Mouse (Mus musculus) embryo, embryonic 10 days (tissue): ENCODE results near the gene B230307C23Rik.
"Not testable (repeated sequence)": the region's sequence is repeated elsewhere in the genome, so short reads cannot be mapped to it uniquely, and the experiment has no call there.

Source experiments
- DNase-seq: peaks from one replicate; pipeline ENCODE4 v3.0.0-alpha.2; 2015; ENCODE audit warnings: low spot score

B230307C23Rik gene

GRCm38 (mm10) chr16:97996616-97997382 is at the start of gene B230307C23Rik:
TSS of gene B230307C23Rik (plus strand) at chr16:97997315.
- DNase-seq: peak; percentile 89

GRCm38 (mm10) chr16:97948836-97949235 is 48.3 kb upstream of the B230307C23Rik start:
- DNase-seq: no peak

- no peak for DNase-seq
These were observed 47.1 kb upstream of the B230307C23Rik start for GRCm38 (mm10) chr16:97950061-97950460.

- DNase-seq: no peak
These were observed 44.7 kb upstream of the B230307C23Rik start for GRCm38 (mm10) chr16:97952371-97952770.

- no peak for DNase-seq
These were observed 44.3 kb upstream of the B230307C23Rik start for GRCm38 (mm10) chr16:97952801-97953200.

GRCm38 (mm10) chr16:97953300-97953699 is 43.8 kb upstream of the B230307C23Rik start:
- no peak for DNase-seq

- no peak for DNase-seq
These were observed 41.1 kb upstream of the B230307C23Rik start for GRCm38 (mm10) chr16:97956011-97956410.

- DNase-seq: no peak
These were observed 39.5 kb upstream of the B230307C23Rik start for GRCm38 (mm10) chr16:97957626-97958025.

GRCm38 (mm10) chr16:97958401-97958973 is 38.6 kb upstream of the B230307C23Rik start:
- no peak for DNase-seq

- no peak for DNase-seq
These were observed 36.8 kb upstream of the B230307C23Rik start for GRCm38 (mm10) chr16:97960348-97960747.

- no peak for DNase-seq
These were observed 35.5 kb upstream of the B230307C23Rik start for GRCm38 (mm10) chr16:97961381-97962150.

- DNase-seq: peak; percentile 99
These were observed 34.8 kb upstream of the B230307C23Rik start, which contains the start of the genes C2cd2 and Zbtb21 for GRCm38 (mm10) chr16:97962151-97962948. TSS of gene C2cd2 (minus strand) at chr16:97962598. TSS of gene Zbtb21 (minus strand) at chr16:97962622.

- no peak for DNase-seq
These were observed 33.1 kb upstream of the B230307C23Rik start for GRCm38 (mm10) chr16:97963956-97964540.

- DNase-seq: no peak
These were observed 19.8 kb upstream of the B230307C23Rik start for GRCm38 (mm10) chr16:97977277-97977676.

- no peak for DNase-seq
These were observed 19.4 kb upstream of the B230307C23Rik start for GRCm38 (mm10) chr16:97977722-97978121.

GRCm38 (mm10) chr16:97981362-97981761 is 15.8 kb upstream of the B230307C23Rik start:
- no peak for DNase-seq

GRCm38 (mm10) chr16:97984589-97984988 is 12.5 kb upstream of the B230307C23Rik start:
- DNase-seq: no peak

GRCm38 (mm10) chr16:97991517-97991916 is 5.6 kb upstream of the B230307C23Rik start:
- no peak for DNase-seq

- not testable (repeated sequence) for DNase-seq
These were observed 4.6 kb upstream of the B230307C23Rik start for GRCm38 (mm10) chr16:97992477-97992876.

- DNase-seq: no peak
These were observed 1.1 kb upstream of the B230307C23Rik start for GRCm38 (mm10) chr16:97995849-97996615.

- not testable (repeated sequence) for DNase-seq
These were observed 242 bp downstream of the B230307C23Rik start for GRCm38 (mm10) chr16:97997383-97997731.
